Comparison of ENCODE assay signal across 8 mouse cellular contexts in genomic region chr8:124862321-124863162, GRCm38 (mm10). TPM values are rescaled to one million over a fixed set of nuclear protein-coding genes. Genes with fewer than 3 reads are reported as not detected.
DNase-seq lines count a peak whose midpoint lies in the region; ATAC-seq and TF ChIP-seq lines count a peak whose summit lies in the region.

Gnpat (plus strand) TSS chr8:124863033.
2810004N23Rik (minus strand) TSS chr8:124863120.

- peak within 1 kb of the TSS; percentile 96 for H3K4me3 ChIP-seq in ES-Bruce4 (ENCODE audit: low read depth, low read length)
- peak within 1 kb of the TSS; percentile 64 for H3K4me3 ChIP-seq in forebrain, embryonic 14.5 days (ENCODE audit: low read depth, low read length)
- peak within 1 kb of the TSS; percentile 83 for H3K4me3 ChIP-seq in neural tube, embryonic 15.5 days (replicated peaks)

- H3K36me3 ChIP-seq in ES-Bruce4 (ENCODE audit: control insufficient read depth, insufficient read depth, low read length, poor library complexity, severe bottlenecking), result peaks cover 35% of the 10 kb centered on the region
- H3K36me3 ChIP-seq in forebrain, embryonic 14.5 days (ENCODE audit: control insufficient read depth, insufficient read depth, low read length), result peaks cover 29% of the 10 kb centered on the region
- H3K36me3 ChIP-seq in neural tube, embryonic 15.5 days, result peaks cover 33% of the 10 kb centered on the region

- ATAC-seq in cerebellum, adult (ENCODE audit: insufficient number of reproducible peaks, low FRiP score, low TSS enrichment), result peak; percentile 91
- peak; percentile 99 for ATAC-seq in forebrain, embryonic 14.5 days
- peak; percentile 98 for ATAC-seq in neural tube, embryonic 15.5 days (ENCODE audit: low FRiP score)

- WGBS in forebrain, embryonic 14.5 days, result 2% methylated on average over 55 of the region's 55 CpGs
- WGBS in neural tube, embryonic 15.5 days, result 1% methylated on average over 55 of the region's 55 CpGs

- H3K9ac ChIP-seq in ES-Bruce4 (ENCODE audit: low read depth, poor library complexity, severe bottlenecking), result peak within 1 kb of the TSS; percentile 92
- peak within 1 kb of the TSS; percentile 81 for H3K9ac ChIP-seq in forebrain, embryonic 14.5 days (ENCODE audit: low read length)
- peak within 1 kb of the TSS; percentile 93 for H3K9ac ChIP-seq in neural tube, embryonic 15.5 days (replicated peaks)

- TF ChIP-seq POLR2A in ES-Bruce4 (IDR thresholded peaks at IDR 0.05; ENCODE audit: insufficient read depth, low read length), result no peak

- H3K27ac ChIP-seq in ES-Bruce4 (ENCODE audit: insufficient read depth, low read length), result peak within 1 kb of the TSS; percentile 8
- peak within 1 kb of the TSS; percentile 83 for H3K27ac ChIP-seq in forebrain, embryonic 14.5 days (ENCODE audit: low read depth, low read length)
- H3K27ac ChIP-seq in neural tube, embryonic 15.5 days (replicated peaks), result peak within 1 kb of the TSS; percentile 94

- peak within 1 kb of the TSS; percentile 80 for H3K4me2 ChIP-seq in forebrain, embryonic 14.5 days (ENCODE audit: low read length)
- peak within 1 kb of the TSS; percentile 79 for H3K4me2 ChIP-seq in neural tube, embryonic 15.5 days

- peaks cover 1% of the 10 kb centered on the region for H3K4me1 ChIP-seq in ES-Bruce4 (ENCODE audit: control insufficient read depth, insufficient read depth, low read length)
- H3K4me1 ChIP-seq in forebrain, embryonic 14.5 days (ENCODE audit: control insufficient read depth, insufficient read depth, low read length), result peaks cover 7% of the 10 kb centered on the region
- H3K4me1 ChIP-seq in neural tube, embryonic 15.5 days, result peaks cover 27% of the 10 kb centered on the region

- intact Hi-C loops in heart, postnatal 14 days (cut with DNase I), result no loop called here

- no peaks in the 10 kb centered on the region for H3K27me3 ChIP-seq in ES-Bruce4 (ENCODE audit: control insufficient read depth, insufficient read depth, low read length, poor library complexity, severe bottlenecking)
- no peaks in the 10 kb centered on the region for H3K27me3 ChIP-seq in forebrain, embryonic 14.5 days (replicated peaks; ENCODE audit: control insufficient read depth, insufficient read depth, low read length)
- no peaks in the 10 kb centered on the region for H3K27me3 ChIP-seq in neural tube, embryonic 15.5 days (replicated peaks)

- 0 out of 2 replicates have a peak, but pooled peaks have one; percentile 20 for TF ChIP-seq EP300 in ES-Bruce4 (IDR thresholded peaks at IDR 0.05; ENCODE audit: insufficient read depth, low read depth, low read length)

- H3K9me3 ChIP-seq in ES-Bruce4 (replicated peaks; ENCODE audit: control insufficient read depth, insufficient read depth, low read length, poor library complexity, severe bottlenecking), result no peaks in the 10 kb centered on the region
- H3K9me3 ChIP-seq in forebrain, embryonic 14.5 days (replicated peaks; ENCODE audit: control insufficient read depth, low read length), result no peaks in the 10 kb centered on the region
- H3K9me3 ChIP-seq in neural tube, embryonic 15.5 days (replicated peaks), result no peaks in the 10 kb centered on the region

- no peak for TF ChIP-seq CTCF in ES-Bruce4 (IDR thresholded peaks at IDR 0.05; ENCODE audit: low read depth, low read length)

- DNase-seq in forebrain, embryonic 14.5 days (ENCODE audit: low spot score), result peak; percentile 94
- peak; percentile 96 to 97 for DNase-seq in heart, postnatal 14 days
- DNase-seq in layer of hippocampus, adult 11-12 months (ENCODE audit: low spot score), result peak; percentile 90
- peak; percentile 91 to 94 for DNase-seq in lung, adult 18-20 months
- peak; percentile 93 for DNase-seq in testis, postnatal 14 days (ENCODE audit: low spot score)

RNA-seq across cellular contexts. Expression of gene Gnpat, which starts in this region (rescaled TPM):
- polyA plus RNA-seq in ES-Bruce4 (2011; ENCODE audit: insufficient read depth, insufficient read length, low read depth, missing spikeins), result 96.0 and 113 TPM in 2 replicates
- polyA plus RNA-seq in forebrain, embryonic 14.5 days (2014; fragmentation: Nextera tagmentation; extraction: Ambion mirVana), result 93.5 and 95.5 TPM in 2 replicates
- total RNA-seq in heart, postnatal 14 days (2021), result 100 to 1,000 TPM; 148 to 164 TPM
- polyA plus RNA-seq in neural tube, embryonic 15.5 days (2015; fragmentation: Nextera tagmentation; extraction: Ambion mirVana), result 67.3 and 77.7 TPM in 2 replicates

RNA-seq across cellular contexts. Expression of gene 2810004N23Rik, which starts in this region (rescaled TPM):
- polyA plus RNA-seq in ES-Bruce4 (2011; ENCODE audit: insufficient read depth, insufficient read length, low read depth, missing spikeins), result 93.0 and 93.6 TPM in 2 replicates
- 25.0 and 29.1 TPM in 2 replicates for polyA plus RNA-seq in forebrain, embryonic 14.5 days (2014; fragmentation: Nextera tagmentation; extraction: Ambion mirVana)
- 10 to 100 TPM; 36.4 to 37.8 TPM for total RNA-seq in heart, postnatal 14 days (2021)
- polyA plus RNA-seq in neural tube, embryonic 15.5 days (2015; fragmentation: Nextera tagmentation; extraction: Ambion mirVana), result 22.0 and 26.7 TPM in 2 replicates

Comparison
In these comparisons a context has a peak if more than half of its experiments do, and no peak if none do; other contexts are left out.
1. Peak in every context shown above with its lines: DNase-seq, ATAC-seq, H3K4me3 ChIP-seq and H3K27ac ChIP-seq.
2. H3K27ac ChIP-seq: peak in every context shown above with its lines; median percentile 94 in neural tube, embryonic 15.5 days; 83 in forebrain, embryonic 14.5 days; 8 in ES-Bruce4.